Mouse (Mus musculus) adrenal gland, adult 18-20 months (tissue): ENCODE measurements at regions not wholly inside any gene's neighbourhood (a gene's known extent, or its start where the extent isn't known, plus 50 kb on each side); places are given as distances from the start of the nearest gene placed in this dataset.

Experiments used
- DNase-seq, 2 experiments: peaks; one replicate each; pipeline ENCODE4 v3.0.0; 2021 to 2022; ENCODE audit warnings: low spot score in 2 of 2

GRCm38 (mm10) chr6:98626435-98626834, 283.9 kb upstream of the Gm765 start:
- DNase-seq = no peak

GRCm38 (mm10) chr6:98620886-98621285, 278.3 kb upstream of the Gm765 start:
- no peak for DNase-seq

DNA sequence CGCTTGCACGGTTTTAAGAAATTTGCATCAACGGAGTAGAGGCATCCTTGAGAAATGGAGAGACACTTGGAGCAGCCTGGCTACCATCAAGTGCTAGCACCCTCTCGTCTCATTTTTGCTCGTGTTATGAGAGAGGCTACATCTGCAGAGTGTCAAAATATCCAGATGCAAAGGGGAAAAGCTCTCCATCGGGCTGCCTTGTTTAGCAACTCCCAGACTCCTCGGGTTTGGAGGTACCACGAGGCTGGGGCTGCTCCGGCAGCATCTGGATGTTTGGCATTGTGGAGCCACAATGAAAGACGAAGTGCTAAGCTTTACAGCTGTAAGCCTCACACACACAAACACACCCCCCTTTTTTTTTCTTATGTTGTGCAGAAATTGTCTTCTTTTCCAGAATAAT, 270.5 kb upstream of the Gm765 start:
- no peak for DNase-seq

DNA sequence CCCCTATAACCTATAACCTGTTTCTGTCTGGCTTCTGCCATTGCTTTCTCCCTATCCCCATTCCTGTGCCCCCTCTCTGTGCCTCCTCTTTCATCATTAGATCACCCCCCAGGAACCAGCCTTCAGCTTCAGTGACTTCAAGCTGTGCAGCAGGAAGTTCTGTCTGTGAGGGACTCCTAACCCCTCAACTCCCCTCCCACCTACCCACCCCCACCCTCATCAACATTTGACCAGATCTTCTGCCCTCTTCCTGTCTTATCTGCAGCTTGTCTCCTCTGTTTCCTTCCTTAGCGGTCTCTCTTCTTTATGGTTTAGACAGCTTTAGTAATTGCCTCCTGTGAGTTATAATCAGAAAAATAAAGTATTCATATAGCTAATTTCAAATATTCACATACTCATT, 266.6 kb upstream of the Gm765 start:
- DNase-seq = no peak

DNA sequence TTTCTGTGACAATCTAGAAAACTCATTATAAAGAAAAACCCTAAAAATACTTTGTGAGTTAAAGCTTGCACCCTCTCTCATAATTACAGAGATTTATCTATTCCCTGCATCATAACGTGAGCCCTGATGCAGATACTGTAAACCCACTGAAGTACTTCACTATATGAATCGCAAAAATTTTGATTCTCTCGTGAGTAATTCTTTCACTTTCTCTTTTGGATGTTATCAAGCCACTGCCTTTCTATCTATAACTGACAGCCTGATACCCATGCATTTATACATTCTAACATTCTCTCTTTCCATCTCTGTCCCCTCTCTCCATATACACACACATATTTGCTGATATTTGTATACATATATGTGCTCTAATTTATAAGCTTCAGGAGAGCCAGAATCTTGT, 264.1 kb upstream of the Gm765 start:
- no peak for DNase-seq

DNA sequence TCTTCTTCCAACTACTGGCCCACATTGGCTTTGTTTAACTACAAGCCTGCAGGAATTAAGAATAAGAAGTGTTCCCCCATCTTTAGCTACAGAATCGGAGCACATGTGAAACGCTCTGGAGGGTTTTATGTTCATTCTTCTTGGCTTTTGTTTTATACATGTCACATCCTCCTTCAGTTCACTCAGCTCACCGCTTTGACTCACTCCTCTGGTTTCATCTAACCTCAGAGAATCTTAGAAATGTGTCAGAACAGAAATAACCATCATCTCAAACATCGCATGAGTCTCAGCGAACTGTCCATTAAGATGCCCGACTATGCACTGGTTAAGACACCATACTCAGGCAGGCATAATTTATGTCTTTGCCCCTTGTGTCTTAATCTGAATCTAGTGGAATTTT, 255.1 kb upstream of the Gm765 start:
- no peak for DNase-seq

GRCm38 (mm10) chr6:98590989-98591388, 248.4 kb upstream of the Gm765 start:
- DNase-seq = no peak

DNA sequence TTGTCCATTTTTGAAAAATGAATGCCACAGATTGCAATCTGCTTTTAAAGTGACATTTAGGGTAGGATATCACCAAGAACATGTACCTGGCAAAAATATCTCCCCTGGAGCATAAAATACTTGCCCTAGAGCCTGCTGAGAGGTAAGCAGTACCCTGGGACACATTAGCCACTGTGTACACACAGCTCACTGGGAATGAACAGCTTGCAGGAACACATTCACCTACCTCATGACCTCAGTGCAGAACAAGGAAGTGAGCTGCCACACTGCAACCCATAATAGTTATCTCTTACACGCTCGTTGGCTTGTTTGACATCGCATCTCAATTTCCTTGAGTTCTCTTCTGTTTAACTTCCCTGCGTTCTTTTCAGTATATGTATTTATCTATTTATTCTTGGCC, 246.4 kb upstream of the Gm765 start:
- no peak for DNase-seq

DNA sequence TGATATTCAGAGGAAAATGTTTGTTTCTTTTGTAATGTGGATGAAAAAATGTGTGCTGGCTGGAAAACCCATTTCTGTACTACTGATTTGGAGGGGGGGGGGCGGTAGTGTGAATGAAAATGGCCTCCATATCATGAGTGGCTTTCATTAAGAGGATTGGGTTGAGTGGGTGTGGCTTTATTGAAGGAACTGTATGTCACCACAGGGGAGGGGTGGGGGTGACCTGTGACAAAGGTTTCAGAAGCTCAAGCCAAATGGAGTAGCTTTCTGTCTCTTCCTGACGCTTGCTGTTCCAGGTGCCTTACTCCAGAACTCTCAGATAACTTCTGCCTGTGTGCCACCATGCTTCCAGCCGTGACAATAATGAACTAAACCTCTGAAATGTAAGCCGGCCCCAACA, 242.0 kb upstream of the Gm765 start:
- no peak for DNase-seq

- DNase-seq = no peak
Observed at GRCm38 (mm10) chr6:98582826-98583225, 240.3 kb upstream of the Gm765 start.

- DNase-seq = no peak
Observed at GRCm38 (mm10) chr6:98575227-98575626, 232.7 kb upstream of the Gm765 start.

GRCm38 (mm10) chr6:98555702-98556101, 213.1 kb upstream of the Gm765 start:
- DNase-seq = no peak

- no peak for DNase-seq
Observed at GRCm38 (mm10) chr6:98553922-98554321, 211.4 kb upstream of the Gm765 start.

- DNase-seq = no peak
Observed at GRCm38 (mm10) chr6:98551781-98552180, 209.2 kb upstream of the Gm765 start.

GRCm38 (mm10) chr6:98526882-98527440, 184.4 kb upstream of the Gm765 start:
- no peak for DNase-seq

DNA sequence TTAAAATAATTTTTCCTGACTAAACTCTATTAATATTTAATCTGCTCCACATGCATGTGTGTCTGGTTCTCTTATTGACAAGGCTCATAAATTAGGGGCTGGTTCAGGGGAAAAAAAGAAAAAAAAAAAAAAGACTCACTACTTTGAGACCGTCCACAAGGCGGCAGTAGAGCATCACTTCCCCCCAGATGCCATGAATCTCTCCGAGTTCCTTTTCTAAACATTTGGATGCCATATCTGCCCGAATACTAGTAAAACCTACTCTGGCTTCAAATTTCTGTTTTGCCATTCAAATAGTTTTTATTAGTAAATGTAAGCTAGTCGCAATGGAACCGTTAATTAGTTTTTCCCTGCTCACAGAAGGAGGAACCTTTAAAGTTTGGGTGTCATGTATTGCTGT, 182.7 kb upstream of the Gm765 start:
- peak; percentile 22 to 58 for DNase-seq

DNA sequence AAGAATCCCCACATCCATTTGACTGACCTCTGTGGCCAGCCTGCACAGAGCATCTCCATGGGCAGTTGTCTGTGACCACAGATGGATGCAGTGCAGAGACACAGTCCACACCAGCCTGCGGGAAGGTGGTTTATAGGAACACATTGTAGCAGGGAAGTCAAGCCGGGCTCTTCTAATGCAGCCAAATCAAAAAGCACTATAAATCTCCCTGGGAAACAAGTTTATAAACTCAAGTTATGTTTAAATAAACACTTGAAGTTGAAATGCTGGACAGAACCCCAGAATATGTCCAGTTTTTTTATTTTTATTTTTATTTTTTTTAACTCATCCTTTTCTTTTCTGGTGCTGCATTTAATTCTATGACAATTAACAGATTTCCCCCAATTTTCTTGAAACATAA, 182.1 kb upstream of the Gm765 start:
- DNase-seq = no peak

DNA sequence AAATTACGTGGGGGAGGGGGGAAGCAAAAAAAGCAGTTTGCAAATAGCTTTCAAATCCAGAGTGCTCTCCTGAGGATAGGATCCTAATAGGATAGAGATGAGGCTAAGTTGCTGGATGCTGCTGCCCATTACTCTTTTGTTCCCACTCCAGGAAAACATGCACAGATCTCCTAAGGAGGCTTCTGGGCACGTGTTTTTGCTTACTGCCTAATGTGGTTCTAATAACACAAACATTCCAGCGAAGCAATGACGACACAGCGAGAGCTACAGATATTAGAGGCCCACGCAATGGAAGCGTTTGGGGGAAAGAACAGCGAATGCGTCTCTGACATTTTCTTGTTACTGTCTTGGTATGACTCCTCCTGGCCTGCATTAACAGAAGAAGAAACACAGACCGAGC, 179.0 kb upstream of the Gm765 start:
- DNase-seq = no peak

- DNase-seq = no peak
Observed at GRCm38 (mm10) chr6:98514826-98515225, 172.3 kb upstream of the Gm765 start.

- DNase-seq = no peak
Observed at GRCm38 (mm10) chr6:98514376-98514775, 171.8 kb upstream of the Gm765 start.

DNA sequence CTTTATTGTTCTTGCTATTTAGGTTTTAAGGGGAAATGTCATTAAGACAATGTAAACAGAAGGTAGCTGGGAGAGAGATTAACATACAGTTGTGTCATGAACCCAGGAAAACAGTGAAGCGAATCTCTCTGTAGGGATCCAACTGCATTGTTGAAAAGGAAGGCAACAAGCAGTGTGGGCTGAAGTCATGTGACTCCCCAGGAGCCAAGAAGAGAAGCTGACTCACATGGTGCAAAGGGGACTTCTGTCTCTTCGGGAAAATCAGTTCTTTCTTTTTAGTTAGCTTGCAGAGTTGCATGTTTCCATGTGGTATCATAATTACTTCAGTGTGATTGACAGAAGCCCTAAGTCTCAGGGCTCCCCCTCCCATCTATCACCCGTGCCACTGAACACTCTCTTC, 170.7 kb upstream of the Gm765 start:
- DNase-seq = no peak

- no peak for DNase-seq
Observed at GRCm38 (mm10) chr6:98502726-98503125, 160.2 kb upstream of the Gm765 start.

DNA sequence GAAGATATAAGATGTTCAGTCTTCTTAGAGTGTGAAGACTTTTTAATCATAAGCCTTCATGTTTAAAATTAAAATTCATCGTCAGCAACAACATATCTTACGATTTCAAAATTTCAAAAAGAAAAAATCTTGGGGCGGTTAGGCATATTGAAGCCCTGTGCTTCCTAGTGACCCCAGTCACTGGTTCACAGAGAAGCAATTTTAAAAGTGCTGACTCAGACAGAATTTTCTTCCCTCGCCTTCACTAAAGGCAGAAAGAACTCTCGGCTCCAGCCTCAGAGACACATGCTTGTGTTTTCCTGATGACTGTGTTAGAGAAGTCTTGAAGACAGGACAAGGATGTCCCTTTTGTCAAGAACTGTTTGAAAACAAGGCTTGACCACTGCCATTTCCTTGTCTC, 157.2 kb upstream of the Gm765 start:
- no peak for DNase-seq

- no peak for DNase-seq
Observed at GRCm38 (mm10) chr6:98486626-98487025, 144.1 kb upstream of the Gm765 start.
